Mouse (Mus musculus) lung, postnatal 0 days (tissue): ENCODE measurements around the gene Rdh7.

Experiments used
- CTCF ChIP-seq: IDR thresholded peaks from 2 replicates; pipeline ENCODE4 v1.5.1; 2016; ENCODE audit warnings: antibody characterized with exemption, mild to moderate bottlenecking
- EP300 ChIP-seq: IDR thresholded peaks from 2 replicates; pipeline ENCODE4 v1.6.1; 2016; ENCODE audit warnings: antibody characterized with exemption, mild to moderate bottlenecking, control low read depth

- TF ChIP-seq CTCF (no peak), EP300 (no peak)
Observed at GRCm38 (mm10) chr10:127898218-127898617, 9.6 kb upstream of the Rdh7 start, which contains the start of gene Sdr9c7.
